ENCODE assay signal across 28 mouse cellular contexts in the genomic region with DNA sequence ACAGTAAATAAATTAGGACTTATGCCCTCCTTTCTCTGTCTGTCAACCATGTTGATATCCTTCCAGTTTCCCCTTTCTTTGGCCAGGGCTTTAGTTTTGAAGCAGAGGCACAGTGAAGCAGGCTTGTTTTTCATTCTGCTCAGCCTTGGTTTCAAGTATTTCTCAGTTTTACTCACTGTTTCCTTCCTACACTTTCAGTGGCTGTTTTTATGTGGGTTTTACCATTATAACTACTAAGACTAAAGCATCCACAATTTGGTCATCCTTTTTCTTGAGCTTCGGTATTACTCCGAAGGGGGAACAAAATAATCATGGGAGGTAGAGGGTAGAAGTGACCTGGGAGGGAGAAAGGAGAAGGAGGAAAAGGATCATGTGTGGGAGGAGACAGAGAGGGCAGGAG. TPM values are rescaled to one million over a fixed set of nuclear protein-coding genes. Genes with fewer than 3 reads are reported as not detected.
"Had no signal": no experiment of that assay in that cellular context is flagged by ENCODE, and none has a peak within 500 bp of the region (broad histone marks: within the 10 kb centered on the region; RNA-seq: fewer than 3 reads in every experiment).

No protein-coding gene starts in this region.

RNA-seq across cellular contexts. Expression of gene Ifi206, which starts 19.8 kb away (rescaled TPM):
- total RNA-seq: forebrain, postnatal 0 days; gastrocnemius, adult 18-20 months; gastrocnemius, adult 2 months; gastrocnemius, adult 8-10 months; gastrocnemius, postnatal 10 days; gastrocnemius, postnatal 14 days; gastrocnemius, postnatal 25 days; gastrocnemius, postnatal 36 days; gastrocnemius, postnatal 4 days had no signal
- polyA plus RNA-seq: embryonic facial prominence, embryonic 10.5 days; embryonic facial prominence, embryonic 11.5 days; embryonic facial prominence, embryonic 12.5 days; embryonic facial prominence, embryonic 13.5 days; erythroblast, embryonic 14.5 days; forebrain, embryonic 10.5 days; forebrain, embryonic 11.5 days; forebrain, embryonic 12.5 days; forebrain, embryonic 13.5 days; forebrain, embryonic 15.5 days; forebrain, embryonic 16.5 days; heart, embryonic 10.5 days had no signal

RNA-seq across cellular contexts. Expression of gene Ifi214, which starts 25.2 kb away (rescaled TPM):
- total RNA-seq: common myeloid progenitor, adult 5-6 weeks; forebrain, postnatal 0 days; gastrocnemius, adult 18-20 months; gastrocnemius, adult 2 months; gastrocnemius, adult 8-10 months; gastrocnemius, postnatal 10 days; gastrocnemius, postnatal 14 days; gastrocnemius, postnatal 25 days; gastrocnemius, postnatal 36 days; gastrocnemius, postnatal 4 days; heart, adult 8-10 months had no signal
- polyA plus RNA-seq: cortical plate, adult 2 months; embryonic facial prominence, embryonic 10.5 days; embryonic facial prominence, embryonic 11.5 days; embryonic facial prominence, embryonic 12.5 days; embryonic facial prominence, embryonic 13.5 days; embryonic facial prominence, embryonic 14.5 days; embryonic facial prominence, embryonic 15.5 days; erythroblast, embryonic 14.5 days; forebrain, embryonic 10.5 days; forebrain, embryonic 11.5 days; forebrain, embryonic 12.5 days; forebrain, embryonic 13.5 days; forebrain, embryonic 14.5 days; forebrain, embryonic 15.5 days; forebrain, embryonic 16.5 days; forebrain, postnatal 0 days; gonadal fat pad, adult 2 months; heart, embryonic 10.5 days had no signal
